Mouse (Mus musculus) adrenal gland, postnatal 36 days (tissue): ENCODE measurements around the gene Clcn2. TPM values are rescaled to one million over a fixed set of nuclear protein-coding genes. Genes with fewer than 3 reads are reported as not detected.

ENCODE experiments used
- DNase-seq, 2 experiments: peaks; one replicate each; pipeline ENCODE4 v3.0.0; 2021; ENCODE audit warnings: mixed read lengths in 1 of 2
- total RNA-seq, 2 experiments: library from RNA; stranded (reverse); gene quantifications; 2 replicates each; pipeline ENCODE4 v1.2.3; 2021

Gene Clcn2
- total RNA-seq, 2 experiments from 2014 or later, result 19.3 to 66.2 TPM

- no peak for DNase-seq
Measured at GRCm38 (mm10) chr16:20723247-20723646, 5.7 kb upstream of the Clcn2 start.

- DNase-seq, result no peak
Measured at GRCm38 (mm10) chr16:20722736-20723135, 5.2 kb upstream of the Clcn2 start.

GRCm38 (mm10) chr16:20721808-20722207, 4.3 kb upstream of the Clcn2 start:
- DNase-seq, result peak; percentile 41 to 61

GRCm38 (mm10) chr16:20717978-20718670, 578 bp upstream of the Clcn2 start:
- DNase-seq, result no peak

GRCm38 (mm10) chr16:20716841-20717180, 735 bp downstream of the Clcn2 start:
- DNase-seq, result no peak

- DNase-seq, result peak; percentile 91 to 94
Measured at GRCm38 (mm10) chr16:20715976-20716840, 1.3 kb downstream of the Clcn2 start.

GRCm38 (mm10) chr16:20715566-20715965, 2.0 kb downstream of the Clcn2 start:
- DNase-seq, result no peak

- no peak for DNase-seq
Measured at GRCm38 (mm10) chr16:20715161-20715560, 2.4 kb downstream of the Clcn2 start.

- DNase-seq, result peak in 1 of 2 experiments; percentile 22
Measured at GRCm38 (mm10) chr16:20714307-20715080, 3.1 kb downstream of the Clcn2 start.

- DNase-seq, result no peak
Measured at GRCm38 (mm10) chr16:20712889-20713288, 4.7 kb downstream of the Clcn2 start.

- peak in 1 of 2 experiments; percentile 0 for DNase-seq
Measured at GRCm38 (mm10) chr16:20712190-20712589, 5.4 kb downstream of the Clcn2 start.

- DNase-seq, result peak in 1 of 2 experiments; percentile 4
Measured at GRCm38 (mm10) chr16:20710810-20711209, 6.7 kb downstream of the Clcn2 start.

GRCm38 (mm10) chr16:20710370-20710769, 7.2 kb downstream of the Clcn2 start:
- DNase-seq, result no peak

GRCm38 (mm10) chr16:20708939-20709734, 8.4 kb downstream of the Clcn2 start:
- DNase-seq, result peak in 1 of 2 experiments; percentile 25

- DNase-seq, result no peak
Measured at GRCm38 (mm10) chr16:20708220-20708938, 9.2 kb downstream of the Clcn2 start.

- DNase-seq, result peak; percentile 61 to 66
Measured at GRCm38 (mm10) chr16:20706407-20707055, 11.0 kb downstream of the Clcn2 start.

- no peak for DNase-seq
Measured at GRCm38 (mm10) chr16:20705786-20706185, 11.8 kb downstream of the Clcn2 start.

- no peak for DNase-seq
Measured at GRCm38 (mm10) chr16:20703699-20704400, 13.7 kb downstream of the Clcn2 start.

GRCm38 (mm10) chr16:20703071-20703470, 14.5 kb downstream of the Clcn2 start:
- DNase-seq, result no peak

GRCm38 (mm10) chr16:20702522-20702893, 15.0 kb downstream of the Clcn2 start:
- peak; percentile 90 for DNase-seq
